Mouse (Mus musculus) C2C12 (cell line): ENCODE data around the gene Mbd6.

Experiments used
- CEBPB ChIP-seq: IDR thresholded peaks from one replicate; pipeline ENCODE4 v1.6.1; 2011; ENCODE audit warnings: low read depth, mild to moderate bottlenecking, control low read depth, moderate library complexity
- CTCF ChIP-seq: IDR thresholded peaks from one replicate; pipeline ENCODE4 v1.5.1; 2011; ENCODE audit not compliant: control insufficient read depth, insufficient read depth, insufficient read length
- MAX ChIP-seq: IDR thresholded peaks from one replicate; pipeline ENCODE4 v1.6.1; 2011; ENCODE audit warnings: mild to moderate bottlenecking, control low read depth
- MYOD1 ChIP-seq: IDR thresholded peaks from one replicate; pipeline ENCODE4 v1.6.1; 2011; ENCODE audit warnings: low read depth; ENCODE audit not compliant: control insufficient read depth, insufficient read length
- MYOG ChIP-seq: IDR thresholded peaks from one replicate; pipeline ENCODE4 v1.6.1; 2011; ENCODE audit not compliant: control insufficient read depth, insufficient read length; ENCODE audit errors: extremely low read depth
- USF1 ChIP-seq: IDR thresholded peaks from one replicate; pipeline ENCODE4 v1.6.1; 2011; ENCODE audit warnings: low read depth, mild to moderate bottlenecking, control low read depth, moderate library complexity

GRCm38 (mm10) chr10:127255625-127256345 lies 33.0 kb downstream of the Mbd6 start:
- TF ChIP-seq CTCF, result no peak
- no peak for TF ChIP-seq CEBPB
- no peak for TF ChIP-seq MAX
- no peak for TF ChIP-seq MYOG
- no peak for TF ChIP-seq MYOD1
- TF ChIP-seq USF1, result no peak
